Mouse (Mus musculus): ENCODE measurements around the gene Mapk12.

- TF ChIP-seq CTCF (IDR thresholded peaks at IDR 0.05; ENCODE audit: low read depth) (no peak), EP300 (IDR thresholded peaks at IDR 0.05; ENCODE audit: low read depth) (no peak)
Measured at GRCm38 (mm10) chr15:89158516-89158915, 18.0 kb upstream of the Mapk12 start.

Measured in liver, embryonic 14.5 days (tissue).